Mouse (Mus musculus) frontal cortex, postnatal 36 days (tissue): ENCODE results near the gene Hba-x.
"Not testable (repeated sequence)": the region's sequence is repeated elsewhere in the genome, so short reads cannot be mapped to it uniquely, and the experiment has no call there.

ENCODE experiments used
- DNase-seq, 2 experiments: peaks; one replicate each; pipeline ENCODE4 v3.0.0; 2022; ENCODE audit warnings: low spot score in 2 of 2

Gene Hba-x

GRCm38 (mm10) chr11:32250880-32251763 is 25.1 kb upstream of the Hba-x start:
- DNase-seq: no peak

- DNase-seq: no peak
Measured at GRCm38 (mm10) chr11:32253121-32253520, 23.1 kb upstream of the Hba-x start.

- DNase-seq: no peak
Measured at GRCm38 (mm10) chr11:32256146-32256545, 20.1 kb upstream of the Hba-x start.

- DNase-seq: no peak
Measured at GRCm38 (mm10) chr11:32256566-32256965, 19.6 kb upstream of the Hba-x start.

- DNase-seq: no peak
Measured at GRCm38 (mm10) chr11:32262674-32263415, 13.4 kb upstream of the Hba-x start.

GRCm38 (mm10) chr11:32265117-32265738 is 11.0 kb upstream of the Hba-x start:
- DNase-seq: no peak

GRCm38 (mm10) chr11:32266194-32266593 is 10.0 kb upstream of the Hba-x start:
- no peak for DNase-seq

- DNase-seq: no peak
Measured at GRCm38 (mm10) chr11:32266776-32267175, 9.4 kb upstream of the Hba-x start.

- DNase-seq: peak; percentile 95 to 97
Measured at GRCm38 (mm10) chr11:32267188-32267884, 8.9 kb upstream of the Hba-x start, which contains the start of gene Nprl3. Gene Nprl3, minus strand, starts transcription at chr11:32267707.

- DNase-seq: no peak
Measured at GRCm38 (mm10) chr11:32267964-32268363, 8.2 kb upstream of the Hba-x start.

GRCm38 (mm10) chr11:32268952-32269351 is 7.2 kb upstream of the Hba-x start:
- DNase-seq: no peak

- DNase-seq: no peak
Measured at GRCm38 (mm10) chr11:32271178-32271577, 5.0 kb upstream of the Hba-x start.

GRCm38 (mm10) chr11:32277736-32278457 is 1.7 kb downstream of the Hba-x start:
- DNase-seq: no peak

- no peak for DNase-seq
Measured at GRCm38 (mm10) chr11:32278458-32278957, 2.3 kb downstream of the Hba-x start.

- DNase-seq: no peak
Measured at GRCm38 (mm10) chr11:32280646-32281045, 4.4 kb downstream of the Hba-x start.

GRCm38 (mm10) chr11:32281416-32282144 is 5.4 kb downstream of the Hba-x start:
- DNase-seq: no peak

- DNase-seq: not testable (repeated sequence)
Measured at GRCm38 (mm10) chr11:32283091-32283777, 7.0 kb downstream of the Hba-x start, which contains the start of gene Hba-a1. Gene Hba-a1, plus strand, starts transcription at chr11:32283511.

- not testable (repeated sequence) for DNase-seq
Measured at GRCm38 (mm10) chr11:32284582-32284981, 8.4 kb downstream of the Hba-x start.

- DNase-seq: no peak
Measured at GRCm38 (mm10) chr11:32285031-32285775, 9.0 kb downstream of the Hba-x start.
